Mouse (Mus musculus) heart, embryonic 14.5 days (tissue): ENCODE results near the gene Fopnl. TPM values are rescaled to one million over a fixed set of nuclear protein-coding genes. Genes with fewer than 3 reads are reported as not detected.

ENCODE experiments used
- ATAC-seq: fragments of 200-750 bp; cut with Nextera tagmentation; 2 replicates; pipeline ENCODE4 v1.8.0; 2017; ENCODE audit warnings: low read depth, moderate TSS enrichment; ENCODE audit not compliant: insufficient number of reproducible peaks, insufficient read depth, low FRiP score
- H3K27ac ChIP-seq, 2 experiments: fragments of 200-500 bp in 1 of 2; fragments of 300-500 bp in 1 of 2; sonication (generic) in 1 of 2; replicated peaks in 1 of 2; 2 replicates each; pipeline ENCODE4 v1.5.1; 2012 to 2014; ENCODE audit warnings: low read depth in 2 of 2, low read length in 2 of 2, control low read depth in 1 of 2, mild to moderate bottlenecking in 1 of 2, mixed read lengths in 1 of 2; ENCODE audit not compliant: control insufficient read depth in 1 of 2, insufficient read depth in 1 of 2
- H3K27me3 ChIP-seq: fragments of 300-500 bp; sonication (generic); 2 replicates; pipeline ENCODE4 v1.6.1; 2014; ENCODE audit warnings: mild to moderate bottlenecking, low read length, control low read depth; ENCODE audit not compliant: control insufficient read depth, insufficient read depth
- H3K36me3 ChIP-seq: fragments of 300-500 bp; sonication (generic); 2 replicates; pipeline ENCODE4 v1.6.1; 2014; ENCODE audit warnings: mild to moderate bottlenecking, control low read depth, low read length, mixed read lengths; ENCODE audit not compliant: control insufficient read depth, insufficient read depth
- H3K4me1 ChIP-seq, 2 experiments: fragments of 200-500 bp in 1 of 2; fragments of 300-500 bp in 1 of 2; sonication (generic) in 1 of 2; 2 replicates each; pipeline ENCODE4 v1.6.1; 2012 to 2014; ENCODE audit warnings: low read length in 2 of 2, control low read depth in 1 of 2, mixed read lengths in 1 of 2; ENCODE audit not compliant: control insufficient read depth in 2 of 2, insufficient read depth in 2 of 2
- H3K4me2 ChIP-seq: fragments of 300-500 bp; sonication (generic); 2 replicates; pipeline ENCODE4 v1.6.1; 2014; ENCODE audit warnings: mild to moderate bottlenecking, low read length
- H3K4me3 ChIP-seq, 2 experiments: fragments of 200-500 bp in 1 of 2; fragments of 300-500 bp in 1 of 2; sonication (generic) in 1 of 2; 2 replicates each; pipeline ENCODE4 v1.5.1; 2012 to 2014; ENCODE audit warnings: low read length in 2 of 2, mild to moderate bottlenecking in 2 of 2, control low read depth in 1 of 2, low read depth in 1 of 2, moderate library complexity in 1 of 2; ENCODE audit not compliant: control insufficient read depth in 1 of 2, insufficient read depth in 1 of 2
- H3K9ac ChIP-seq: fragments of 300-500 bp; sonication (generic); 2 replicates; pipeline ENCODE4 v1.6.1; 2014; ENCODE audit warnings: mild to moderate bottlenecking, low read length
- H3K9me3 ChIP-seq: fragments of 300-500 bp; sonication (generic); 2 replicates; pipeline ENCODE4 v1.6.1; 2016; ENCODE audit warnings: low read length, control low read depth; ENCODE audit not compliant: control insufficient read depth
- WGBS: fragments of 180-500 bp; shearing (Covaris S2); extraction: QIAGEN DNeasy Blood & Tissue Kit; methylation state at CpG from one replicate; pipeline ENCODE4 v1.1.7; 2014; 5-methylcytosine and 5-hydroxymethylcytosine counted together
- polyA plus RNA-seq: library from polyadenylated mRNA; unstranded; fragments of >200 nt; fragmentation: Nextera tagmentation; extraction: Ambion mirVana; gene quantifications from 2 replicates; pipeline ENCODE4 v1.2.1, GENCODE M21; 2014

The Fopnl gene
- polyA plus RNA-seq, 1 experiment from 2014 or later = 131 TPM

DNA sequence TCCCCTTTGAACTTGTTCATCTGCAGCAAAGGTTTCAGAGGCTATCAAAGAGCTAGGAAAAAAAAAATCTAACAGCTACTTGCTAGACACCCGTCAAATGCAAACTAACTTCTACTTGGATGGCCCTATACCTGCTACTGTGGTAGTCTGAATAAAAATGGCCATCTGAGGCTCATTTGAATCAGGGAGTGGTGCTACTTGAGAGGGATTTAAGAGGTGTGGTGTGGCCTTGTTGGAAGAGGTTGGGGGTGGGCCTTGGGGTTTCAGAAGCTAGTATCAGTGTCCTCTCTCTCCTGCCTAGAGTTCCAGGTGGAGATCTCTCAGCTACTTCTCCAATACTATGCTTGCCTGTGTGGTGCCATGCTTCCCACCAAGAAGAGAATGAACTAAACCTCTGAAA is 10.8 kb downstream of the Fopnl start:
- Histone ChIP-seq H3K27me3 (no peaks in the 10 kb centered on the region), H3K4me2 (no peak overlapping the region), H3K4me3 (no peak overlapping the region), H3K27ac (no peak overlapping the region), H3K4me1 (peaks cover 0 to 3% of the 10 kb centered on the region in 2 experiments; a peak in 1 of 4 replicates), H3K9me3 (no peaks in the 10 kb centered on the region), H3K36me3 (peaks cover 65% of the 10 kb centered on the region), H3K9ac (no peak overlapping the region)
- 90% methylated on average over 1 of the region's 1 CpGs for WGBS
- ATAC-seq = no peak

DNA sequence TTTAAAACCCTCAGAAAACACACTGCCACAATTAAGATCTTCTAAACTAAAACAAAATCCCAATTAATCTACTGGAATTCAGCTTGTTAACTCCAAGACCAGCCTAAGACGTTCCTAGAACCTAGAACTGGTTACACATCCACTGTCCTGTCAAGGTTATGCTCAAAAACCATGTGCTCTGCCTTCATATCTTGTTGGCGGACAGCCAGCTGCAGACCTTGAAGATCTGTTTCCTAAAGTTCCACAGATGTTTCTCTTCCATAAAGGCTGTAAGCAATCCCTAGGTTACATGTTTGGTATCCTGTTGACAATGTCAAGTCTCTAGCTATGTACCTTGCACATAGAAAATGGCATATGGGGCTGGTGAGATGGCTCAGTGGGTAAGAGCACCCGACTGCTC is 12.4 kb downstream of the Fopnl start:
- WGBS = 75% methylated on average over 3 of the region's 3 CpGs

DNA sequence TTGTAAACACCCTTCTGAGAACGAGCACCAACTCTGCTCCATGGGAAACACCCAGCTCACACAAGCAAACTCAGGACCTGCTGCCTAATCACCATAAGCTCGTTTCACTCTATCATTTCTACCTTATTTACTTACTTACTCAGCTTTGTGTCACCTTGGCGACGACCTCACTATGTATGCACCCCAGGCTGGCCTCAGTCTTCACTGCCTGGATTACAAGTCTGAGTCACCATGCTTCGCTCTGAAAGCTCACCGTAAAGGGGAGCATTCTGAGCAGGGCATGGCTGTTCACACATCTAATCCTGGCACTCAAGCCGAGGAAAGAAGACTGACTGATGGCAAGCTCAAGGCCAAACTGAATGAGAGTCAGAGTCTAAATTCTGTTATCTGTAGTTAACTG is 13.5 kb downstream of the Fopnl start:
- peaks cover 73% of the 10 kb centered on the region for H3K36me3 ChIP-seq
- ATAC-seq = no peak
- no peaks in the 10 kb centered on the region for H3K27me3 ChIP-seq
- H3K9me3 ChIP-seq = no peaks in the 10 kb centered on the region
- WGBS = 57% methylated on average over 7 of the region's 7 CpGs
- no peak overlapping the region for H3K9ac ChIP-seq
- no peak overlapping the region for H3K4me2 ChIP-seq
- H3K4me3 ChIP-seq = no peak overlapping the region
- no peak overlapping the region for H3K27ac ChIP-seq
- peaks cover 0 to 3% of the 10 kb centered on the region in 2 experiments; a peak in 1 of 4 replicates for H3K4me1 ChIP-seq

More for the DNA sequence above, 12.4 kb downstream of the Fopnl start:
- peaks cover 0 to 3% of the 10 kb centered on the region in 2 experiments; a peak in 1 of 4 replicates for H3K4me1 ChIP-seq
- H3K27ac ChIP-seq = no peak overlapping the region
- no peak overlapping the region for H3K9ac ChIP-seq
- H3K9me3 ChIP-seq = no peaks in the 10 kb centered on the region
- no peak for ATAC-seq
- H3K4me3 ChIP-seq = no peak overlapping the region
- no peaks in the 10 kb centered on the region for H3K27me3 ChIP-seq
- H3K4me2 ChIP-seq = no peak overlapping the region
- H3K36me3 ChIP-seq = peaks cover 67% of the 10 kb centered on the region

DNA sequence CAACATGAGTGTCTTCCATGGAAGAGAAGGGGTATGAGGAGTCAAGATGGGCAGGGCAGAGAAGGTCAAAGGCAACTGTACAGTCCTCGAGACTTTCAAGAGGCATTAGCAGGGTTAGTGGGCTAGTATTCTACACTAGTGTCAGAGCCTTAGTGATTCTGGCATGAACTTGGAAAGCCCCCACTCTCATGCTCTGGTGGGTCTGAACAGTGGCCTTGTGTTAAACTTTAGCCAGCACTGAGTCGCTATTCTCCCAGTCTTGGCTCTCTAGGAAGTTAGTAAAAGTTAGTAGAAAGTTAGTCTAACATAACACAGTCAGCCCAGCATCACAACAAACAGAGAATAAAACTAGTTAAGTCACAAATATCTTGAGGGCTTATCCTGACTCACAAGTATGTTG is 14.1 kb downstream of the Fopnl start:
- no peaks in the 10 kb centered on the region for H3K9me3 ChIP-seq
- no peaks in the 10 kb centered on the region for H3K27me3 ChIP-seq
- peaks cover 0 to 3% of the 10 kb centered on the region in 2 experiments; a peak in 2 of 4 replicates for H3K4me1 ChIP-seq
- H3K27ac ChIP-seq = no peak overlapping the region
- no peak overlapping the region for H3K9ac ChIP-seq
- no peak overlapping the region for H3K4me3 ChIP-seq
- no peak for ATAC-seq
- H3K4me2 ChIP-seq = no peak overlapping the region
- peaks cover 73% of the 10 kb centered on the region for H3K36me3 ChIP-seq
- 82% methylated on average over 2 of the region's 2 CpGs for WGBS

DNA sequence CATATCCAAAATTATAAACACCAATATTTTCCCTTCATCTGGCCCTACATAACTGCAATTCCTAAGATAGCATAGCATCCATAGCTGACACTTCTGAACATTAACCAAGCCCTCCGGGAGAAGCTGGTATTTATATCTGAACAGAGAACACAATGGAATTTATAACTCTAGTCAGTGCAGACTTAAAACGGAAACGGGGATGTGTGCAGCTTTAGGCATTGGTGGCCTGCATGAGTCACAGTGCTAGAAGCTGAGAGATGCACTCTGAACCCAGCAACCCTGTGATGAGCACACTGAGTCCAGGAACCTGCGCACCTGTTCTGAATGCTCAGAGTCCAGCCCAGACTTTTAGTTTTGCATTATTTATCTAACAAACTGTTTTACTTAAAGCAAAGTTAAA is 18.7 kb downstream of the Fopnl start:
- peaks cover 21% of the 10 kb centered on the region for H3K27me3 ChIP-seq
- ATAC-seq = no peak
- H3K27ac ChIP-seq = no peak overlapping the region
- H3K4me1 ChIP-seq = no peaks in the 10 kb centered on the region; a peak in 1 of 4 replicates
- H3K4me3 ChIP-seq = no peak overlapping the region
- H3K4me2 ChIP-seq = no peak overlapping the region
- no peak overlapping the region for H3K9ac ChIP-seq
- peaks cover 50% of the 10 kb centered on the region for H3K36me3 ChIP-seq
- H3K9me3 ChIP-seq = no peaks in the 10 kb centered on the region
- 49% methylated on average over 4 of the region's 4 CpGs for WGBS

DNA sequence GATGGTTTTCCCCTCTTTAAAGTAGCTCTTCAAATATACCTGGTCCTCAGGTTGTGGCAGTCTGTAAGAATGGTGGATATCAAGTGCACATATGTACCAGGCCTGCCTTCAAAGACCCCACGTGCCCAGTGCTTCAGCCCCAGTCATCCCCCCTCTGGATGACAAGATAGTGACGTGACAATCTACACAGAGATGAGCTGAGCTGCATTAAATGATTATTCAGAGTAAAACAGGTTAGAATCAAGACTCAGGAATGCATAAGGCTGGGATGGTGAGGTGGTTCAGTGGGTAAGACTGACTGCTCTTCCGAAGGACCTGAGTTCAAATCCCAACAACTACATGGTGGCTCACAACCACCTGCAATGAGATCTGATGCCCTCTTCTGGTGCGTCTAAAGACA is 19.5 kb downstream of the Fopnl start:
- WGBS = 86% methylated on average over 4 of the region's 4 CpGs
- H3K4me3 ChIP-seq = no peak overlapping the region
- no peak overlapping the region for H3K27ac ChIP-seq
- H3K36me3 ChIP-seq = peaks cover 44% of the 10 kb centered on the region
- no peak overlapping the region for H3K4me2 ChIP-seq
- peaks cover under 1 to 3% of the 10 kb centered on the region in 2 experiments; a peak in 1 of 4 replicates for H3K4me1 ChIP-seq
- H3K9ac ChIP-seq = no peak overlapping the region
- no peaks in the 10 kb centered on the region for H3K9me3 ChIP-seq
- ATAC-seq = no peak
- H3K27me3 ChIP-seq = peaks cover 28% of the 10 kb centered on the region

DNA sequence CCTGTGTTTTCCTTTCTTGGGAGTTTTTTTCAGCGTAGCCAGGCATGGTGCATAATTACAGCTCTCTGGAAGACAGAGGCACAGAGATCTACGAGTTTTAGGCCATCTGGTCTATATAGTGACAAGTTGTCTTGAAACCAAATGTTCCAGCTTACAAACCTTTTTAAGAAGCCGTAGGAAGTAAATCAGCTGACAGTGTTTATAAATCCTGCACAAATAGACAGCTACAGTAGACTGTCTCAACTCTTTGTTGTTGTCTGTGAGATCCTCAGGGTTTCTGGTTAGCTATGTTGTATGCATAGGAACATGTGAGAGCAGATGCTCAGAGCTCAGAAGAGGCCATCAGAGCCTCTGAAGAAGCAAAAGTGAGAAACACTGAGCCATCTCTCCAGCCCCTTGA is 20.1 kb downstream of the Fopnl start:
- Histone ChIP-seq H3K4me3 (no peak overlapping the region), H3K4me1 (peaks cover 6 to 9% of the 10 kb centered on the region in 2 experiments; a peak in 3 of 4 replicates), H3K27me3 (peaks cover 32% of the 10 kb centered on the region), H3K4me2 (no peak overlapping the region), H3K27ac (no peak overlapping the region), H3K9me3 (no peaks in the 10 kb centered on the region), H3K36me3 (peaks cover 38% of the 10 kb centered on the region), H3K9ac (no peak overlapping the region)
- ATAC-seq = no peak
- 72% methylated on average over 3 of the region's 3 CpGs for WGBS

DNA sequence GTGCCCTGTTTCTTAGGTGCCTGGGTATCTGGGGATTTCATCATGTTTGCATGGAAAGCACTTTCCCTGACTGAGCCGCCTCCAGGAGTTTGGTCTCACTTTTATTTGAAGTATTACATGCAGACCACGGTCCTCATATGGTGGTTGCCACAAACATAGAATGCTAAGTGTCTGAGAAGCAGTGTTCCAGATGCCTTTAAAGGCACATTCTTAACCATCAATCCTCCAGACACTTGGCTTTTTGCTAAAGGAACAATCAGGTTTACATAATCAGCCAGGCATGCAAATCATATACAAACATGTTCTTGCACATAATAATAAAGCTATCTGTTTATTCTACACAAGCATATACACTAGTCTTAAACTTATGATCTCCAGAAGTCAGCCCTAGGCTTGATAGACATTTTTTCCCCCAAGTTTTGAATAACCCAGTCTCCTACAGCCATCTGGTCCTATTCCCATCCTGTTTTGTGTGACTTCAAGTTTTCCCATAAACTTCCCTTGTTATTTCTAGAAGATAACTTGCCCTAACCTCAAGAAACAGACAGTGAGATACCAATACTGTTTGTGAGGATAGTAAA is 20.6 kb downstream of the Fopnl start:
- no peak for ATAC-seq
- no peak overlapping the region for H3K4me3 ChIP-seq
- H3K4me1 ChIP-seq = peaks cover 9 to 14% of the 10 kb centered on the region in 2 experiments; a peak in 3 of 4 replicates
- WGBS = 78% methylated on average over 2 of the region's 2 CpGs
- H3K9me3 ChIP-seq = no peaks in the 10 kb centered on the region
- H3K9ac ChIP-seq = no peak overlapping the region
- no peak overlapping the region for H3K27ac ChIP-seq
- no peak overlapping the region for H3K4me2 ChIP-seq
- H3K36me3 ChIP-seq = peaks cover 33% of the 10 kb centered on the region
- H3K27me3 ChIP-seq = peaks cover 36% of the 10 kb centered on the region
